Mouse (Mus musculus): Measurements from ENCODE around the gene Tesk2.

The Tesk2 gene

DNA sequence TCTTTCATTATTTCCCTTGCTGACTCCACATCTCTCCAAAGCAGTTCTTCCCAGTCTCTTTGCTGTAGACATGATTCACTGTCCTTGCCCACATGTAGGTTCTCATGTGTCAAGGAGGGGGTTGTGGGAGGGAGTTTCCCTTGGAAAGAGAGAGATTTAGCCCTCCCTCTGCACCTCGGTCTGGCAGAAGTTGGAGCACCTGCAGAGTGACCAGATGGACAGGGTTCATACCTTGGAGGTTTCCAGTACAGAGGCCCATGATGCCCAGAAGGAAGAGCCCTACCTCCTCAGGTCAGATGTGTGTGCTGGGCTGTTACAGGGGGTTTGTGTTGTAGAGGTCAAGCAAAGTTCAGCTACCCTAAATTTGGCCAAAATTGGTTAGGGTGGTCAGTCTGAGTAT lies 8.2 kb upstream of the Tesk2 start:
- no peak for DNase-seq (ENCODE audit: low spot score in 2 of 2)

GRCm38 (mm10) chr4:116719396-116719795 lies 1.4 kb upstream of the Tesk2 start:
- peak; percentile 49 to 65 for DNase-seq (ENCODE audit: low spot score in 2 of 2)

DNA sequence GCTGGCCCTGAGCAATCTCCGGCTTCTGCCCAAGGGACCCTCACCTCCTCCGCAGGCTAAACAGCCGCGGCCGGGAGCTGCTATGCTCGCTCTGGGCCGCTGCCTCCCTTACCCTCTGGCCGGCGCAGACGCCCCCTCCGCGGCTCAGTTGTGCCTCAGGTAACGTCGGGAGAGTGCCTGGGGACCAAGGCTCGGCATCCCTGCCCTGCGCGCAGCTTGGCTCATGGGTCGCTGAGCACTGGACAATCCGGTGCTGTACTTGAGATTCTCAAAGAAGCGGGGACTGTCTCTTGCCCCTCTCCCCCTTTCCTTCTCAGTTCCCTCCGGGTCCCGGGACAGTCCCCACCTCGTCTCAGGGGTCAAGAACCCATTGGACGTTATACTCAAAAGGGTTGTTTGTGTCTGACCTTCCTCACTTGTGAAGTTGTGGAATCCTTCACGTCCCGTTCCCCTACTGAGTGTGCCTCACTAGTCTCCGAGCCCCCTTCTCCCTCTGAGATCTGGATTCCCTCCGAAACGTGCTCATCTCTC lies 415 bp downstream of the Tesk2 start:
- no peak for DNase-seq (ENCODE audit: low spot score in 2 of 2)

DNA sequence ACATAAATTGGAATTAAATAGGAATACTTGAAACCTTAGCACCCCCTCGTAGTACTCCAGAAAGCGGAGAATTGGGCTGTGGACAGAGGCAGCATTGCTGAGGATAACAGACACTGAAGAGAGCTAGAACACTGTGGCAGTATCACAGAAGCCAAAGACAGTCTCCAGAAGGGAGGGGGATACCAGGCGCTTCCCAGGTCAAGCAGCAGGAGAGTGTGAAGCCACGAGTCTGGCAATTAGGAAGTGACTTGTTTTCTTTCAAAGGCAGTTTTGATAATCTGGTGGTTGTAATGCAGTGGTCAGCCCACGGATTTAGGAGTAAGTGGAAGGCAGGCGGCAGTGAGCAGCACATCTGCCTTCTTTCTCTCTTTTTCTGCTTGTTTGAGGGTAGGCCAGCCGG lies 1.5 kb downstream of the Tesk2 start:
- DNase-seq (ENCODE audit: low spot score in 2 of 2), result no peak

GRCm38 (mm10) chr4:116725444-116725843 lies 4.7 kb downstream of the Tesk2 start:
- no peak for DNase-seq (ENCODE audit: low spot score in 2 of 2)

GRCm38 (mm10) chr4:116727401-116727800 lies 6.7 kb downstream of the Tesk2 start:
- DNase-seq (ENCODE audit: low spot score in 2 of 2), result no peak

DNA sequence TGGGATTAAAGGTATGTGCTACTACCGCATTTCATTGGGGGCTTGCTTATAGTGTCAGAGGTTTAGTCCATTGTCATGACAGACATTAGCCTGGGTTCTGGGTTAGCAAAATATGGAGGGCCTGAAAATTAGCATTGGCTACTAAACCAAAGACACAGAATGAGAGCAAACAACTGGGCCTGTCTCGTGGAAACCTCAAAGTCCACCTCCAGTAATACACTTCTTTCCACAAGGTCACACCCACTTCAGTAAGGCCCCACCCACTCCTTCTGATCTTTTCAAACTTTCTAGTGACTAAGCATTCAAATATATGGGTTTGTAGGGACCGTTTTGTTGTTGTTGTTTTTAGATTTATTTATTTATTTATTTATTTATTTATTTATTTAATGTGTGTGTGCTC lies 8.8 kb downstream of the Tesk2 start:
- no peak for DNase-seq (ENCODE audit: low spot score in 2 of 2)

GRCm38 (mm10) chr4:116731077-116731476 lies 10.3 kb downstream of the Tesk2 start:
- no peak for DNase-seq (ENCODE audit: low spot score in 2 of 2)

- no peak for DNase-seq (ENCODE audit: low spot score in 2 of 2)
These were observed 11.6 kb downstream of the Tesk2 start for GRCm38 (mm10) chr4:116732355-116732754.

GRCm38 (mm10) chr4:116734996-116735395 lies 14.2 kb downstream of the Tesk2 start:
- no peak for DNase-seq (ENCODE audit: low spot score in 2 of 2)

DNA sequence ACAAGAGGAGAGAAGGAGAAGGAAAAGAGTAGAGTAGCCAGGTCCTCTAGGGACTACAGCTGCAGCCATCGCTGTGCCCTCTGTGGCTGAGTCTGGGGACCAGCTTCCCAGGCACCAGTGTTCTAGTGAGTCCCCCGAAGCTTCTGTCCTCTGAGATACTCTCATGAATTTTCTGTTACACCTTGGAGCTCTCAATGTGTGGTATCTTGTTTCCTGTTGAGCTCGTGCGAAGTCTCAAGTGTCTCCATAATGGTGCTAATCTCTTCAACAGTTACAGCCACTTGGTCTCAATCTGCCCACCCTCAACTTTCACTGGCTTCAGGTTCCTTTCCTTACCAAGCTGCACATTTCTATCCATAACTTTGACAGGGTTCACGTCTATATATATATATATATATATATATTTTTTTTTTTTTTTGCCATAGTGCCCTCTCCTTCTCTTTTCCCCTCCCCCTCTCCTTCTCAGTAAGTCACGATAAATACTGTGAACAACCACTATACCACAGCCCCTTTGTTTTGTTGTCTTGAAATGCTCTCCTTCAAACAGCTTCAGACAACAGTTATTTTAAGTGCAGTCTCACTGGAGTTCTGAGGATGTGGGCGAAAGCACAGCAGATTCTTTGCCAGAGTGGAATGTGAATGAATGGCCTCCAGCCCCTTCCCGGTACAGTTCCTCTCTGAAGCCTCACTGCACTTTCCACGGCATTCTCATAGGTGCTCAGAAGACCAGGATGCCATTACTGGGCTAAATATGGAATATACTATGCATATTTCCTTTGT lies 18.4 kb downstream of the Tesk2 start:
- no peak for DNase-seq (ENCODE audit: low spot score in 2 of 2)

GRCm38 (mm10) chr4:116749750-116750149 lies 29.0 kb downstream of the Tesk2 start:
- DNase-seq (ENCODE audit: low spot score in 2 of 2), result no peak

- DNase-seq (ENCODE audit: low spot score in 2 of 2), result no peak
These were observed 41.2 kb downstream of the Tesk2 start for GRCm38 (mm10) chr4:116761914-116762313.

- no peak for DNase-seq (ENCODE audit: low spot score in 2 of 2)
These were observed 43.3 kb downstream of the Tesk2 start for GRCm38 (mm10) chr4:116764001-116764400.

GRCm38 (mm10) chr4:116768510-116768909 lies 47.8 kb downstream of the Tesk2 start:
- no peak for DNase-seq (ENCODE audit: low spot score in 2 of 2)

- DNase-seq (ENCODE audit: low spot score in 2 of 2), result no peak
These were observed 48.3 kb downstream of the Tesk2 start for GRCm38 (mm10) chr4:116769060-116769459.

DNA sequence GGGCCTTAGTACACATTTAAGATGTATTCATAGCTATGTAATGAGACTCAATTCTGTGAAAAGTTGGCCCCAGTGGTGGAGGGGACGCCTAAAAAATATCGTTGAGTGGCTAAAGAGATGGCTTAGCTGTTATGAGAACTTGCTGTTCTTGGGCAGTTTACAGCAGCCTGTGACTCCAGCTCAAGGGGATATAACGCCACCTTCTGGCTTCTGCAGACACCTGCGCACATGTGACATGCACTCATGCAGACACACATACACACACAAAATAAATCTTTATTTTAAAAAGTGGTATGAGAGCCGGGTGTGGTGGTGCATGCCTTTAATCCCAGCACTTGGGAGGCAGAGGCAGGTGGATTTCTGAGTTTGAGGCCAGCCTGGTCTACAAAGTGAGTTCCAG lies 55.6 kb downstream of the Tesk2 start:
- no peak for DNase-seq (ENCODE audit: low spot score in 2 of 2)

- DNase-seq (ENCODE audit: low spot score in 2 of 2), result no peak
These were observed 56.3 kb downstream of the Tesk2 start for GRCm38 (mm10) chr4:116777079-116777478.

GRCm38 (mm10) chr4:116780541-116780940 lies 59.8 kb downstream of the Tesk2 start:
- DNase-seq (ENCODE audit: low spot score in 2 of 2), result no peak

DNA sequence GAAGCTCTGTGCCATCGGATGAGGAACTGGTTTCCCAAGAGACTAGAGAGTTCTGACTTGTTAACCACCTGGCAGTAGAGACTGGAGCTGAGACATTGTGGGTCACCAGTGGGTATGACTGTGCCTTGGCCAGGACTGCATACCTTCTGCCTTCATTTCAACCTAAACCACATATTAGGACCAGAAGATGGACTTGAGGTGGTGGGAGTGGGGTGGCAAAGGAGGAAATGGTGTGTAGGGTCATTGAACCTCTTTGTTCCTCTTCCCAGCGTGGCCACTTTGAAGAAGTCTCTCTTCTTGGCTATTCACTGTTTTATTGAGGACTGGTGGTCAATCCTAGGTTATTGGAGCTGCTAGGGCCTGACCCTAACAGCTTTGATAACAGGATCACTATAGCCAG lies 60.6 kb downstream of the Tesk2 start:
- no peak for DNase-seq (ENCODE audit: low spot score in 2 of 2)

DNA sequence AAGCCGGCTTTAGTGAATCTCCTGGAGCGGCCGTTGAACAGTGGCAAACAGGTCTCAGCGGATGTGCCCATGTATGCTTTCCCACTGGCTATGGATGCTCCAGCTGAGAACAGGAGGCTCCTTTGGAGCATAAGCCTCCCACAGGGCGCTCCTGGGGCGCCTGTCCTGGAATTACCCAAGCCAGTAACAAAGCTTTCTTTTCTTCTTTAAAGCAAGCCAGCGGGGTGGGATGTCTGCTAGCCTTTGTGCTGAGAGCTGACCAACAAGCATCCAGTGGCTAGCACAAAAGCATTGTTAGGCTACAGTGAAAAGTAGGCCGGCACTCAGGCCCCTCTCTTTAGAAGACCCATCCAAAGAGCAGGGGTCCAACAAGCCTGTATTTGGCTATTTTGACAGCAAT lies 61.4 kb downstream of the Tesk2 start:
- DNase-seq (ENCODE audit: low spot score in 2 of 2), result no peak

DNA sequence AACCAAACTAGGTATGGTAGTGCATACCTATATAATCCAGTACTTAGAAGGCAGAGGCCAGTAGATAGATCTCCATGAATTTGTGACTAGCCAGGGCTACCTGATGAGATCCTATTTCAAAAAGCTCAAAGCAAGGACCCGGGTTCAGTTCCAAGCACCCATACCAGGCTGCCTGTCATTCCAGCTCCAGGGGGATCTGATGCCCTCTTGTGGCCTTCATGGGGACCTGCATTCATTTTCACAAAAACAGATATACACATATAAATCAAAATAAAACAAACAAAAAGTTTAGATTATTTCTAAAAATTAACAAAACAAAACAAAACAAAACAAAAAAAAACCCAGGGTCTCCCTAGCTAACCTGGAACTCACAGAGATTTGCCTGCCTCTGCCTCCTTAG lies 65.8 kb downstream of the Tesk2 start:
- DNase-seq (ENCODE audit: low spot score in 2 of 2), result no peak

- peak in 1 of 2 experiments; percentile 21 for DNase-seq (ENCODE audit: low spot score in 2 of 2)
These were observed 67.4 kb downstream of the Tesk2 start for GRCm38 (mm10) chr4:116787985-116788760.
